Mouse (Mus musculus) kidney, postnatal 0 days (tissue): ENCODE measurements around the gene Olfr996. TPM values are rescaled to one million over a fixed set of nuclear protein-coding genes. Genes with fewer than 3 reads are reported as not detected.

Experiments
- ATAC-seq: fragments of 200-750 bp; cut with Nextera tagmentation; replicated peaks from 2 replicates; pipeline ENCODE4 v1.8.0; 2017; ENCODE audit warnings: low read depth, moderate number of reproducible peaks, moderate TSS enrichment, moderate library complexity; ENCODE audit not compliant: low FRiP score
- DNase-seq: peaks from one replicate; pipeline ENCODE4 v3.0.0-alpha.2; 2016; ENCODE audit warnings: low spot score
- H3K27ac ChIP-seq: fragments of 300-500 bp; sonication (generic); 2 replicates; pipeline ENCODE4 v1.5.1; 2014; ENCODE audit warnings: mild to moderate bottlenecking
- H3K27me3 ChIP-seq: fragments of 300-500 bp; sonication (generic); 2 replicates; pipeline ENCODE4 v1.6.1; 2014; ENCODE audit warnings: low read length, mixed read lengths; ENCODE audit not compliant: insufficient read depth
- H3K36me3 ChIP-seq: fragments of 300-500 bp; sonication (generic); 2 replicates; pipeline ENCODE4 v1.6.1; 2014; ENCODE audit warnings: low read length, mixed read lengths; ENCODE audit not compliant: insufficient read depth
- H3K4me1 ChIP-seq: fragments of 300-500 bp; sonication (generic); replicated peaks from 2 replicates; pipeline ENCODE4 v1.6.1; 2014; ENCODE audit warnings: antibody characterized with exemption, low read length, mixed read lengths; ENCODE audit not compliant: insufficient read depth
- H3K4me2 ChIP-seq: fragments of 300-500 bp; sonication (generic); 2 replicates; pipeline ENCODE4 v1.6.1; 2014; ENCODE audit warnings: mild to moderate bottlenecking, low read length, moderate library complexity, mixed read lengths
- H3K4me3 ChIP-seq: fragments of 300-500 bp; sonication (generic); replicated peaks from 2 replicates; pipeline ENCODE4 v1.5.1; 2014; ENCODE audit warnings: low read depth, low read length
- H3K9ac ChIP-seq: fragments of 300-500 bp; sonication (generic); 2 replicates; pipeline ENCODE4 v1.6.1; 2014; ENCODE audit warnings: low read depth, low read length
- H3K9me3 ChIP-seq: fragments of 300-500 bp; sonication (generic); replicated peaks from 2 replicates; pipeline ENCODE4 v1.6.1; 2016; ENCODE audit warnings: low read length, inconsistent platforms, mixed read lengths
- CTCF ChIP-seq: IDR thresholded peaks from 2 replicates; pipeline ENCODE4 v1.5.1; 2016; ENCODE audit warnings: antibody characterized with exemption, low read depth, mild to moderate bottlenecking, moderate library complexity
- WGBS: fragments of 180-500 bp; shearing (Covaris S2); extraction: QIAGEN DNeasy Blood & Tissue Kit; methylation state at CpG from one replicate; pipeline ENCODE4 v1.1.7; 2014; 5-methylcytosine and 5-hydroxymethylcytosine counted together
- polyA plus RNA-seq: library from polyadenylated mRNA; unstranded; fragments of >200 nt; fragmentation: Nextera tagmentation; extraction: Ambion mirVana; gene quantifications from 2 replicates; pipeline ENCODE4 v1.2.1, GENCODE M21; 2015

Gene Olfr996
- polyA plus RNA-seq, 1 experiment from 2014 or later: not detected

- H3K4me3 ChIP-seq: no peak within 1 kb of the TSS
- no peak for ATAC-seq
- no peaks in the 10 kb centered on the region for H3K9me3 ChIP-seq
- DNase-seq: no peak
- H3K4me2 ChIP-seq: no peak within 1 kb of the TSS
- WGBS: 67% methylated on average over 1 of the region's 1 CpGs
- no peak for TF ChIP-seq CTCF
- no peaks in the 10 kb centered on the region for H3K27me3 ChIP-seq
- H3K27ac ChIP-seq: no peak within 1 kb of the TSS
- no peaks in the 10 kb centered on the region for H3K4me1 ChIP-seq
- H3K9ac ChIP-seq: no peak within 1 kb of the TSS
- H3K36me3 ChIP-seq: no peaks in the 10 kb centered on the region
These were observed 32.8 kb downstream of the Olfr996 start, which contains the start of gene Olfr1000 for GRCm38 (mm10) chr2:85611803-85612202. Gene Olfr1000 (minus strand): TSS chr2:85611903.

Other genes starting within 250 kb of the Olfr996 start
- gene Olfr987, start 239.9 kb upstream of the Olfr996 start, polyA plus RNA-seq: not detected in 2 replicates
- gene Olfr988, start 216.0 kb upstream of the Olfr996 start, polyA plus RNA-seq: not detected in 2 replicates
- not detected in 2 replicates for gene Olfr992, start 169.7 kb upstream of the Olfr996 start, polyA plus RNA-seq
- not detected in 2 replicates for gene Olfr993, start 164.3 kb upstream of the Olfr996 start, polyA plus RNA-seq
- not detected in 2 replicates for gene Olfr994, start 142.8 kb upstream of the Olfr996 start, polyA plus RNA-seq
- not detected in 2 replicates for gene Olfr995, start 135.6 kb upstream of the Olfr996 start, polyA plus RNA-seq
- not detected in 2 replicates for gene 4833423E24Rik, start 60.2 kb upstream of the Olfr996 start, polyA plus RNA-seq
- not detected in 2 replicates for gene Olfr998, start 9.7 kb downstream of the Olfr996 start, polyA plus RNA-seq
- gene Olfr1000, start 32.7 kb downstream of the Olfr996 start, polyA plus RNA-seq: not detected in 2 replicates
- gene Olfr1002, start 71.5 kb downstream of the Olfr996 start, polyA plus RNA-seq: not detected in 2 replicates
- gene Olfr154, start 85.2 kb downstream of the Olfr996 start, polyA plus RNA-seq: not detected in 2 replicates
- not detected in 2 replicates for gene Olfr1006, start 99.6 kb downstream of the Olfr996 start, polyA plus RNA-seq
- gene Olfr1008, start 110.2 kb downstream of the Olfr996 start, polyA plus RNA-seq: not detected in 2 replicates
- gene Olfr1009, start 136.2 kb downstream of the Olfr996 start, polyA plus RNA-seq: not detected in 2 replicates
- not detected in 2 replicates for gene Olfr1012, start 183.6 kb downstream of the Olfr996 start, polyA plus RNA-seq
- not detected in 2 replicates for gene Olfr1013, start 187.9 kb downstream of the Olfr996 start, polyA plus RNA-seq
- not detected in 2 replicates for gene Olfr1014, start 193.5 kb downstream of the Olfr996 start, polyA plus RNA-seq
- not detected in 2 replicates for gene Olfr1015, start 202.8 kb downstream of the Olfr996 start, polyA plus RNA-seq
- not detected in 2 replicates for gene Olfr1016, start 223.3 kb downstream of the Olfr996 start, polyA plus RNA-seq
- not detected in 2 replicates for gene Olfr1018, start 239.3 kb downstream of the Olfr996 start, polyA plus RNA-seq